Mouse (Mus musculus) bone marrow macrophage, adult 2 months (primary cell): ENCODE data around the gene Ttc6. TPM values are rescaled to one million over a fixed set of nuclear protein-coding genes. Genes with fewer than 3 reads are reported as not detected.

Experiments
- H3K27ac ChIP-seq: 2 replicates; pipeline ENCODE4 v1.5.1; 2012; ENCODE audit warnings: low read depth, low read length; ENCODE audit not compliant: insufficient read depth
- H3K4me1 ChIP-seq: 2 replicates; pipeline ENCODE4 v1.6.1; 2012; ENCODE audit warnings: low read length; ENCODE audit not compliant: control insufficient read depth, insufficient read depth
- H3K4me3 ChIP-seq: 2 replicates; pipeline ENCODE4 v1.5.1; 2012; ENCODE audit warnings: mild to moderate bottlenecking, low read length, moderate library complexity; ENCODE audit not compliant: insufficient read depth
- CTCF ChIP-seq: IDR thresholded peaks from 2 replicates; pipeline ENCODE4 v1.5.1; 2012; ENCODE audit warnings: low read depth, mild to moderate bottlenecking, low read length, moderate library complexity
- POLR2A ChIP-seq: IDR thresholded peaks from 2 replicates; pipeline ENCODE4 v1.6.1; 2012; ENCODE audit warnings: mild to moderate bottlenecking, low read depth, low read length, borderline replicate concordance
- polyA plus RNA-seq: library from polyadenylated mRNA; stranded (reverse); fragments of >200 nt; gene quantifications from 2 replicates; pipeline ENCODE4 v1.2.4, GENCODE M21; 2012; ENCODE audit not compliant: missing spikeins, insufficient read depth, insufficient read length

Ttc6 gene
- polyA plus RNA-seq, 1 experiment, result not detected

- H3K27ac ChIP-seq, result no peak within 1 kb of the TSS
- H3K4me3 ChIP-seq, result peak within 1 kb of the TSS; percentile 50
- H3K4me1 ChIP-seq, result peaks cover 7% of the 10 kb centered on the region
- TF ChIP-seq POLR2A (no peak), CTCF (0 out of 2 replicates have a peak, but pooled peaks have one; percentile 15)
Observed at GRCm38 (mm10) chr12:57546415-57547201, 17.3 kb upstream of the Ttc6 start, which contains the start of gene Foxa1. Foxa1 (minus strand) TSS chr12:57546916.

- Histone ChIP-seq H3K4me1 (peaks cover 7% of the 10 kb centered on the region), H3K4me3 (no peak overlapping the region), H3K27ac (no peak overlapping the region)
- no peak for TF ChIP-seq CTCF
- no peak for TF ChIP-seq POLR2A
Observed at GRCm38 (mm10) chr12:57547890-57548289, 16.0 kb upstream of the Ttc6 start.

GRCm38 (mm10) chr12:57548352-57548980 lies 15.4 kb upstream of the Ttc6 start:
- Histone ChIP-seq H3K4me1 (peaks cover 7% of the 10 kb centered on the region), H3K4me3 (no peak overlapping the region)

GRCm38 (mm10) chr12:57548981-57549666 lies 14.8 kb upstream of the Ttc6 start:
- peaks cover 7% of the 10 kb centered on the region for H3K4me1 ChIP-seq
- H3K4me3 ChIP-seq, result no peak overlapping the region
- H3K27ac ChIP-seq, result no peak overlapping the region
- TF ChIP-seq POLR2A (no peak), CTCF (no peak)

More at GRCm38 (mm10) chr12:57548352-57548980, 15.4 kb upstream of the Ttc6 start:
- H3K27ac ChIP-seq, result no peak overlapping the region
- no peak for TF ChIP-seq CTCF
- TF ChIP-seq POLR2A, result no peak

- no peak overlapping the region for H3K4me3 ChIP-seq
- H3K27ac ChIP-seq, result no peak overlapping the region
- TF ChIP-seq POLR2A, result no peak
- no peak for TF ChIP-seq CTCF
- H3K4me1 ChIP-seq, result peaks cover 7% of the 10 kb centered on the region
Observed at GRCm38 (mm10) chr12:57549667-57550160, 14.2 kb upstream of the Ttc6 start.

- H3K4me3 ChIP-seq, result no peak overlapping the region
- H3K4me1 ChIP-seq, result peaks cover 7% of the 10 kb centered on the region
- TF ChIP-seq POLR2A (no peak), CTCF (no peak)
- no peak overlapping the region for H3K27ac ChIP-seq
Observed at GRCm38 (mm10) chr12:57550181-57550808, 13.6 kb upstream of the Ttc6 start.

- Histone ChIP-seq H3K27ac (no peak overlapping the region), H3K4me1 (peaks cover 7% of the 10 kb centered on the region), H3K4me3 (no peak overlapping the region)
- TF ChIP-seq POLR2A, result no peak
- no peak for TF ChIP-seq CTCF
Observed at GRCm38 (mm10) chr12:57550881-57551280, 13.0 kb upstream of the Ttc6 start.

GRCm38 (mm10) chr12:57552286-57552685 lies 11.6 kb upstream of the Ttc6 start:
- Histone ChIP-seq H3K4me1 (0 out of 2 replicates have a peak, but pooled peaks cover 4% of the 10 kb centered on the region), H3K4me3 (no peak overlapping the region)
- TF ChIP-seq CTCF, result no peak
- TF ChIP-seq POLR2A, result no peak

GRCm38 (mm10) chr12:57554091-57554490 lies 9.8 kb upstream of the Ttc6 start:
- TF ChIP-seq CTCF (no peak), POLR2A (no peak)
- Histone ChIP-seq H3K4me1 (no peaks in the 10 kb centered on the region), H3K27ac (no peak overlapping the region), H3K4me3 (no peak overlapping the region)

More at GRCm38 (mm10) chr12:57552286-57552685, 11.6 kb upstream of the Ttc6 start:
- no peak overlapping the region for H3K27ac ChIP-seq
